Mouse (Mus musculus): Measurements from ENCODE around the gene Krt23.

Gene Krt23

GRCm38 (mm10) chr11:99492733-99493573 lies at the start of gene Krt23:
Gene Krt23 (minus strand): TSS chr11:99493137.
- no peak for DNase-seq (ENCODE audit: low spot score)

GRCm38 (mm10) chr11:99539721-99540120 lies 46.8 kb upstream of the Krt23 start:
- DNase-seq (ENCODE audit: low spot score) = peak; percentile 56

GRCm38 (mm10) chr11:99521288-99521860 lies 28.4 kb upstream of the Krt23 start, which contains the start of gene Krt39:
Gene Krt39 (minus strand): TSS chr11:99521338.
- no peak for DNase-seq (ENCODE audit: low spot score)

GRCm38 (mm10) chr11:99514098-99514497 lies 21.2 kb upstream of the Krt23 start:
- DNase-seq (ENCODE audit: low spot score) = no peak

- no peak for DNase-seq (ENCODE audit: low spot score)
Measured at GRCm38 (mm10) chr11:99500095-99500805, 7.3 kb upstream of the Krt23 start.

- no peak for DNase-seq (ENCODE audit: low spot score)
Measured at GRCm38 (mm10) chr11:99496460-99496859, 3.5 kb upstream of the Krt23 start.

- no peak for DNase-seq (ENCODE audit: low spot score)
Measured at GRCm38 (mm10) chr11:99494741-99495140, 1.8 kb upstream of the Krt23 start.

GRCm38 (mm10) chr11:99493574-99493850 lies 575 bp upstream of the Krt23 start:
- DNase-seq (ENCODE audit: low spot score) = no peak

- no peak for DNase-seq (ENCODE audit: low spot score)
Measured at GRCm38 (mm10) chr11:99491040-99491439, 1.9 kb downstream of the Krt23 start.

GRCm38 (mm10) chr11:99490624-99491023 lies 2.3 kb downstream of the Krt23 start:
- no peak for DNase-seq (ENCODE audit: low spot score)

GRCm38 (mm10) chr11:99489233-99489632 lies 3.7 kb downstream of the Krt23 start:
- no peak for DNase-seq (ENCODE audit: low spot score)

- no peak for DNase-seq (ENCODE audit: low spot score)
Measured at GRCm38 (mm10) chr11:99474981-99475380, 18.0 kb downstream of the Krt23 start.

- DNase-seq (ENCODE audit: low spot score) = no peak
Measured at GRCm38 (mm10) chr11:99473433-99473832, 19.5 kb downstream of the Krt23 start.

GRCm38 (mm10) chr11:99472405-99472804 lies 20.5 kb downstream of the Krt23 start:
- no peak for DNase-seq (ENCODE audit: low spot score)

GRCm38 (mm10) chr11:99471946-99472345 lies 21.0 kb downstream of the Krt23 start:
- DNase-seq (ENCODE audit: low spot score) = no peak

GRCm38 (mm10) chr11:99469228-99469627 lies 23.7 kb downstream of the Krt23 start:
- DNase-seq (ENCODE audit: low spot score) = no peak

- DNase-seq (ENCODE audit: low spot score) = no peak
Measured at GRCm38 (mm10) chr11:99468566-99468965, 24.4 kb downstream of the Krt23 start.

- DNase-seq (ENCODE audit: low spot score) = no peak
Measured at GRCm38 (mm10) chr11:99466316-99466715, 26.6 kb downstream of the Krt23 start.

- DNase-seq (ENCODE audit: low spot score) = peak; percentile 71
Measured at GRCm38 (mm10) chr11:99464836-99465235, 28.1 kb downstream of the Krt23 start.

GRCm38 (mm10) chr11:99463155-99463554 lies 29.8 kb downstream of the Krt23 start:
- peak; percentile 60 for DNase-seq (ENCODE audit: low spot score)

GRCm38 (mm10) chr11:99461736-99462135 lies 31.2 kb downstream of the Krt23 start:
- no peak for DNase-seq (ENCODE audit: low spot score)

GRCm38 (mm10) chr11:99458887-99459286 lies 34.0 kb downstream of the Krt23 start:
- DNase-seq (ENCODE audit: low spot score) = no peak

GRCm38 (mm10) chr11:99454759-99455158 lies 38.2 kb downstream of the Krt23 start:
- DNase-seq (ENCODE audit: low spot score) = no peak
